Mouse (Mus musculus) megakaryocyte, embryonic 14.5 days (primary cell): Measurements from ENCODE around the gene Tceanc2. TPM values are rescaled to one million over a fixed set of nuclear protein-coding genes. Genes with fewer than 3 reads are reported as not detected.

Experiments
- H3K27me3 ChIP-seq: replicated peaks from 2 replicates; pipeline ENCODE3; 2012; ENCODE audit warnings: inconsistent platforms
- H3K36me3 ChIP-seq: replicated peaks from 2 replicates; pipeline ENCODE3; 2012; ENCODE audit warnings: low read length, inconsistent platforms, mixed read lengths
- H3K4me1 ChIP-seq: 2 replicates; pipeline ENCODE4 v1.6.1; 2012; ENCODE audit warnings: inconsistent platforms
- H3K4me3 ChIP-seq: replicated peaks from 2 replicates; pipeline ENCODE3; 2012; ENCODE audit warnings: moderate library complexity, mild to moderate bottlenecking, inconsistent platforms
- H3K9me3 ChIP-seq: 2 replicates; pipeline ENCODE4 v1.6.1; 2012; ENCODE audit warnings: inconsistent platforms
- FLI1 ChIP-seq: IDR thresholded peaks from 2 replicates; pipeline ENCODE4 v1.6.1; 2012; ENCODE audit warnings: low read length, inconsistent platforms, mixed read lengths
- GATA1 ChIP-seq: IDR thresholded peaks from 3 replicates; pipeline ENCODE4 v1.6.1; 2012; ENCODE audit warnings: mixed read lengths, low read length, inconsistent platforms, borderline replicate concordance
- polyA plus RNA-seq: library from polyadenylated mRNA; stranded (reverse); fragments of >175 nt; gene quantifications from 2 replicates; pipeline ENCODE4 v1.2.3, GENCODE M21; 2012; ENCODE audit warnings: low replicate concordance; ENCODE audit not compliant: insufficient read depth

Gene Tceanc2
- polyA plus RNA-seq, 1 experiment = 31.3 TPM

- H3K4me3 ChIP-seq = no peak overlapping the region
- TF ChIP-seq GATA1 = no peak
- TF ChIP-seq FLI1 = no peak
- no peaks in the 10 kb centered on the region for H3K27me3 ChIP-seq
- peaks cover 92% of the 10 kb centered on the region for H3K36me3 ChIP-seq
- H3K4me1 ChIP-seq = peaks cover 21% of the 10 kb centered on the region
- no peaks in the 10 kb centered on the region for H3K9me3 ChIP-seq
Measured at GRCm38 (mm10) chr4:107156983-107157401, 21.9 kb downstream of the Tceanc2 start.

DNA sequence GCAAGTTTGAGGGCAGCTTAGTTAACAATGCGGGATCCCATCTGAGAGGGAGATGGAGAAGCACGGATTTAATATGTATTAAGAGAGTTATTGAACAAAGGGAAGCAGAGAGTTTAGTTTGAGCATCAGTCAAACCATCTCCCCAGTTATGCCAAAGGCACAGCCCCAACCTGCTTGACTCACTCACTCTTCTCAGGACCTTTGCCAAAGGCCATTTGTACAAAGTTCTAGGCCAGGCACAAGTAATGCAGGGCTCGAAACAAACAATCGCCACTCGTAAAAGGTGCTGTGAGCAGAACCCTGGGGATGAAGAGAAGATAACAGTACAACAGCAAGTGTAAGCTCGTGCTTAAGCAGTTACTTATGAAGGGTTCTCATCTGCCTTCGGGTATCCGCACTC lies 26.3 kb downstream of the Tceanc2 start:
- no peak for TF ChIP-seq GATA1
- no peak for TF ChIP-seq FLI1

DNA sequence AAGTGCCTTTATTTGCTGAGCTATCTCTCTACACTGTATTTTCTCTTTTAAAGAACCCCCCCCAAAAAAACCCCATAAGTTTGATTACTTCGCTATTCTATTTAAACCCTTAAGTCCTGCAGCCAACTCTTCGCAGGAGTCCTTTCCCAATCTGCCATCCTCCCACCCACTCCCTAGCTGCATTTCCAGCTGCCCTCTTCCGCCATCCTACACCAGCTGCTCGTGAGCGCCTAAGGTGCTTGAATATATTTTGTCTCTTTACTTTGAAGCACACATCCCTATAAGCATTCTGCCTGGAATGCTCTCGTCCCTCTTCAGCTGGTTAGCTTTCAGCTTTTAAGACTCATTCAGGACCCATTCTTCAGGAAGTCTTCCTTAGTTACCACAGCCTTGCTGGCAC lies 27.9 kb downstream of the Tceanc2 start:
- H3K9me3 ChIP-seq = no peaks in the 10 kb centered on the region
- H3K27me3 ChIP-seq = no peaks in the 10 kb centered on the region
- peaks cover 85% of the 10 kb centered on the region for H3K36me3 ChIP-seq
- no peak overlapping the region for H3K4me3 ChIP-seq
- H3K4me1 ChIP-seq = peaks cover 7% of the 10 kb centered on the region; the same call in 1 of the 2 replicates
- TF ChIP-seq FLI1 (no peak), GATA1 (no peak)

More for the DNA sequence above, 26.3 kb downstream of the Tceanc2 start:
- H3K9me3 ChIP-seq = no peaks in the 10 kb centered on the region
- H3K36me3 ChIP-seq = peaks cover 84% of the 10 kb centered on the region
- no peaks in the 10 kb centered on the region for H3K27me3 ChIP-seq
- H3K4me1 ChIP-seq = peaks cover 10% of the 10 kb centered on the region; the same call in 1 of the 2 replicates
- no peak overlapping the region for H3K4me3 ChIP-seq

- H3K36me3 ChIP-seq = peaks cover 97% of the 10 kb centered on the region
Measured at GRCm38 (mm10) chr4:107143511-107143910, 35.4 kb downstream of the Tceanc2 start.

DNA sequence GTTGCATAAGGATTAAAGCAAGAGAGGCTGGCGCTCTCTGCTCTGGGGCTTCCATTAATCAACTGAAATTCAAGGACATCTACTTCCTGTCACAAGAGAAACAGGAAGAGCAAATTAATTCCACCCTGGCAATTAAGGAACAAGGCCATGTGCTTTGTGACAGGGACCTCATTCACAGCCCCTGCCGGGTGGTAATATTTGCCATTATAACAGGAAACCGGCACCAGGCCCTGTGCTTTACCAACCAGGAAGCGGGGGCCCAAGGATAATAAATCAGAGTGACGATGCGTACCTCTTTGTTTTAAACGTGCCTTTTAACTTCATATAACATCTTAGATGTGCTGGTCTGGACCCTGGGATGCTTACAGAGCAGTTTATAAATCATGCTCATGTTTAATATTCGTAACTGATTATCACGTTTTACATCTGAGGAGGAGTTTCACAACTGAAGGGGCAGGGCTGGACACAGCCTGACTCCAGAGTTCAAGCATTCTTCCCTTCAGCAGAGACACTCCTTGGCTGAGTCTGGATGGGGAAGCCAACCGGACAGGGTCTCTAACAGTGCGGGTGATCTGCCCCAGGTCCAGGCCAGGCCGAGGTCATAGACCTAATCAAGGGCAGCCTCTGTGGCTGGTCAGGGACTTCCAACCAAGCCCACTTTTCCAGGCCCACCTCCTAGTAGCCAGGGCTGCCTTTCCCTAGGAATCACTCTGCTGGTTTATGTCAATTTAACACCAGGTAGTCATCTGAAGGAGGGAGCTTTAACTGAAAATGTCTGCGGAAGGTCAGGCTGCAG lies 38.9 kb downstream of the Tceanc2 start:
- no peak for TF ChIP-seq GATA1
- TF ChIP-seq FLI1 = no peak
- Histone ChIP-seq H3K27me3 (no peaks in the 10 kb centered on the region), H3K9me3 (no peaks in the 10 kb centered on the region), H3K4me3 (no peak overlapping the region), H3K36me3 (peaks cover 77% of the 10 kb centered on the region), H3K4me1 (peaks cover 20% of the 10 kb centered on the region)

More at GRCm38 (mm10) chr4:107143511-107143910, 35.4 kb downstream of the Tceanc2 start:
- no peak overlapping the region for H3K4me3 ChIP-seq
- H3K9me3 ChIP-seq = no peaks in the 10 kb centered on the region
- no peaks in the 10 kb centered on the region for H3K27me3 ChIP-seq
- TF ChIP-seq GATA1 = no peak
- TF ChIP-seq FLI1 = no peak
- peaks cover 20% of the 10 kb centered on the region for H3K4me1 ChIP-seq

DNA sequence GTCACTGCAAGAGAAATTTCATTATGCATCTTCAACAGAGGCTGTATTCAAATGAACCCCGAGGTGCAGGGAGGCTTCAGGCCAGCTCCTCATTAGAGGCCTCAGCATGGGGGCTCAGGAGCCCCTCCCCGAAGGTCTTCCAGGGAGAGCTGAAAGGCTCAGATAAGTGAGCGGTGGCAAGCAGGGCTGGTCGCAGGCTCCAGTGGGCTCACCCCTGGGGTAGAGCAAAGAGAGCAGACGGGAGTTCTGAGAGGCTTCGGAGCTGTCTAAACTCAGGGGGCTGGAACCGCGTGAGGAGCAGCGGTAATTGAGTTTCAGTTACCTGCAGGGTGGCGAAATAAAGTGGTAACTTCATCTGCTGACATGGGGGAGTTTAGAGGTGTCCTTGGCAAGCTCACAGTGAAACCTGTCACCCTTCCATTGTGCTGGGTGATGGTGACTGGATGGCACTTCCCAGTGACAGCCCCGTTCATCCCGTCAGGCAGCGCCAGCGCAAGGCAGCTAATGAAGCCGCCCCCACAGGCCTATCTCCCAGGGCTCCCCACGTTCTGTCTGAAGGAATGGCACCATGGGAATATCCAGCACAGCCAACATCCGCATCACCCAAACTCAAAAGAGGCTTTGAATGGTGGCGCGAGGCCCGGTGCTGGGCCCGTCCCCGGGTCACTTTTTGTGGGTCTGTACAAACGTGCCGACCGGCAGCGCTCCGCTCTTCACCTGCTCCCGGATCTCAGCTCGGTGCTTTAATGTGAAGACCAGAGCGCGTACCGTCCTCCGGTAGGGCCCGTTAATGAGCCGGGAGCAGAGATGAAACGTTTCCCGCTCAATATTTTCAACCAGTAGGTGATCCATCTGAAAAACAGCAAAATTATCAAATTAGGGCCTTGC lies 39.7 kb downstream of the Tceanc2 start:
- no peaks in the 10 kb centered on the region for H3K27me3 ChIP-seq
- peaks cover 69% of the 10 kb centered on the region for H3K36me3 ChIP-seq
- H3K9me3 ChIP-seq = no peaks in the 10 kb centered on the region
- H3K4me3 ChIP-seq = no peak overlapping the region
- no peak for TF ChIP-seq FLI1
- peaks cover 20% of the 10 kb centered on the region for H3K4me1 ChIP-seq

DNA sequence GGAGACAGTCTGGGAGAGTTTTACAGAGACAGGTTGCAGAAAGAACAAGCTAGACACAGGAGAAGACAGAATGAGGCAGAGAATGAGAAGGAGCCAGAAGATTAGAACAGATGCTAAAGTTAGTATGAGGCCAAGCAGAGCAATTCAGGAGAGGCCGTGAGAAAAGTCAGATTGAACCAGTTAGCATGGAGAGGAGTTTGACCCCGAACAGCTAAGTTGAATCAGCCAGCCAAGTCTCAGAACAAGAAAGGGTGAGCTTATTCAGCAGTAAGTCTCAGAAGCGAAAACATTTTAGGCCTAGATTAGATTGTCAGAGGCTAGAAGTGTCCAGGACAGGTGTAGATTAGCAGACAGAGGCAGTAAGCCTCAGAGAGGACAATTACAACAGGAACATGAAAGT lies 42.4 kb downstream of the Tceanc2 start:
- Histone ChIP-seq H3K27me3 (no peaks in the 10 kb centered on the region), H3K4me1 (peaks cover 9% of the 10 kb centered on the region), H3K9me3 (no peaks in the 10 kb centered on the region), H3K4me3 (no peak overlapping the region), H3K36me3 (peaks cover 42% of the 10 kb centered on the region)
- TF ChIP-seq FLI1 = no peak
- no peak for TF ChIP-seq GATA1

DNA sequence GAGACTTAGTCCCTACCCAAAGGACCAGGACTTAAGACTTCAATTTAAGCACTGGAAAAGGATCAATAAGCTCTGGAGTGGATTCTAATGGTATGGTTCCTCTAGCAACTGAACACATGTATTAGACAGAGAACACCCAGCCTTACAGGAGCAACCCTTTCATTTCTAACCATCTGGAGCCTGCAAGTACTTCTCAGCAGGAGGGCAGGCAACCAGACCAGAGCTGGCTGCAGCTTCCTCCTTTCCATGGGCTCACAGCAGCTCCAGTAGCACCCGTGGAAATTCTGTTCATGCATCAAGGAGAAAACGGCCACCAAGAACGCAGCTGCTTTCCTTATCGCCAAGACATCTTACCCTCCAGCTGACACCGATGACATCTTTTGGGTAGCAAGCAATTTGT lies 43.3 kb downstream of the Tceanc2 start:
- Histone ChIP-seq H3K9me3 (no peaks in the 10 kb centered on the region), H3K36me3 (peaks cover 33% of the 10 kb centered on the region), H3K27me3 (peaks cover 2% of the 10 kb centered on the region), H3K4me1 (peaks cover 14% of the 10 kb centered on the region), H3K4me3 (no peak overlapping the region)
- TF ChIP-seq GATA1 (no peak), FLI1 (no peak)

- Histone ChIP-seq H3K9me3 (no peaks in the 10 kb centered on the region), H3K36me3 (peaks cover 27% of the 10 kb centered on the region), H3K4me1 (peaks cover 13% of the 10 kb centered on the region), H3K27me3 (peaks cover 6% of the 10 kb centered on the region), H3K4me3 (no peak overlapping the region)
- TF ChIP-seq FLI1 (no peak), GATA1 (no peak)
Measured at GRCm38 (mm10) chr4:107134891-107135290, 44.0 kb downstream of the Tceanc2 start.

- no peak for TF ChIP-seq FLI1
- H3K27me3 ChIP-seq = peaks cover 35% of the 10 kb centered on the region
- no peaks in the 10 kb centered on the region for H3K36me3 ChIP-seq
- no peaks in the 10 kb centered on the region for H3K9me3 ChIP-seq
- H3K4me3 ChIP-seq = no peak overlapping the region
- H3K4me1 ChIP-seq = peaks cover 12% of the 10 kb centered on the region
Measured at GRCm38 (mm10) chr4:107130534-107130933, 48.4 kb downstream of the Tceanc2 start.

GRCm38 (mm10) chr4:107129373-107129772 lies 49.5 kb downstream of the Tceanc2 start:
- Histone ChIP-seq H3K27me3 (peaks cover 46% of the 10 kb centered on the region), H3K9me3 (no peaks in the 10 kb centered on the region), H3K4me3 (no peak overlapping the region), H3K36me3 (no peaks in the 10 kb centered on the region), H3K4me1 (peaks cover 16% of the 10 kb centered on the region)
- TF ChIP-seq FLI1 (no peak), GATA1 (no peak)
